Mouse (Mus musculus) limb, embryonic 12.5 days (tissue): Measurements from ENCODE around the gene Grik1. TPM values are rescaled to one million over a fixed set of nuclear protein-coding genes. Genes with fewer than 3 reads are reported as not detected.

Source experiments
- ATAC-seq: fragments of 200-750 bp; cut with Nextera tagmentation; 2 replicates; pipeline ENCODE4 v1.8.0; 2017; ENCODE audit warnings: low read depth, moderate TSS enrichment; ENCODE audit not compliant: insufficient number of reproducible peaks, insufficient read depth, low FRiP score, low TSS enrichment
- H3K27ac ChIP-seq: fragments of 300-500 bp; sonication (generic); 2 replicates; pipeline ENCODE4 v1.5.1; 2016; ENCODE audit warnings: mild to moderate bottlenecking, moderate library complexity
- H3K27me3 ChIP-seq: fragments of 300-500 bp; sonication (generic); 2 replicates; pipeline ENCODE4 v1.6.1; 2016; ENCODE audit warnings: mild to moderate bottlenecking, moderate library complexity
- H3K36me3 ChIP-seq: fragments of 300-500 bp; sonication (generic); 2 replicates; pipeline ENCODE4 v1.6.1; 2016; ENCODE audit warnings: mild to moderate bottlenecking, moderate library complexity
- H3K4me1 ChIP-seq: fragments of 300-500 bp; sonication (generic); replicated peaks from 2 replicates; pipeline ENCODE4 v1.6.1; 2016
- H3K4me2 ChIP-seq: fragments of 300-500 bp; sonication (generic); 2 replicates; pipeline ENCODE4 v1.6.1; 2016; ENCODE audit warnings: mild to moderate bottlenecking, moderate library complexity
- H3K4me3 ChIP-seq: fragments of 300-500 bp; sonication (generic); replicated peaks from 2 replicates; pipeline ENCODE4 v1.5.1; 2016; ENCODE audit warnings: mild to moderate bottlenecking
- H3K9ac ChIP-seq: fragments of 300-500 bp; sonication (generic); replicated peaks from 2 replicates; pipeline ENCODE4 v1.6.1; 2016; ENCODE audit warnings: mild to moderate bottlenecking, moderate library complexity
- H3K9me3 ChIP-seq: fragments of 300-500 bp; sonication (generic); 2 replicates; pipeline ENCODE4 v1.6.1; 2016; ENCODE audit warnings: mild to moderate bottlenecking, moderate library complexity
- WGBS: fragments of 180-500 bp; shearing (Covaris S2); methylation state at CpG from one replicate; pipeline ENCODE4 v1.1.7; 2016; 5-methylcytosine and 5-hydroxymethylcytosine counted together
- polyA plus RNA-seq: library from polyadenylated mRNA; unstranded; fragments of >200 nt; fragmentation: Nextera tagmentation; extraction: Ambion mirVana; gene quantifications from 2 replicates; pipeline ENCODE4 v1.2.1, GENCODE M21; 2016

Gene Grik1
- polyA plus RNA-seq, 1 experiment from 2014 or later = 0.94 TPM

- Histone ChIP-seq H3K4me2 (no peak overlapping the region), H3K36me3 (no peaks in the 10 kb centered on the region), H3K4me3 (no peak overlapping the region), H3K27me3 (no peaks in the 10 kb centered on the region), H3K27ac (no peak overlapping the region), H3K9me3 (no peaks in the 10 kb centered on the region), H3K9ac (no peak overlapping the region), H3K4me1 (peaks cover 9% of the 10 kb centered on the region; the same call in 1 of the 2 replicates)
- WGBS = 75% methylated on average over 5 of the region's 5 CpGs
- ATAC-seq = no peak
Observed at GRCm38 (mm10) chr16:87956178-87956577, 333.9 kb downstream of the Grik1 start.

GRCm38 (mm10) chr16:87954715-87955441 lies 335.2 kb downstream of the Grik1 start:
- 76% methylated on average over 9 of the region's 9 CpGs for WGBS
- no peak overlapping the region for H3K27ac ChIP-seq
- H3K9ac ChIP-seq = no peak overlapping the region
- no peak for ATAC-seq
- no peaks in the 10 kb centered on the region for H3K9me3 ChIP-seq
- no peak overlapping the region for H3K4me2 ChIP-seq
- no peaks in the 10 kb centered on the region for H3K36me3 ChIP-seq
- no peaks in the 10 kb centered on the region for H3K27me3 ChIP-seq
- H3K4me3 ChIP-seq = no peak overlapping the region
- H3K4me1 ChIP-seq = 0 out of 2 replicates have a peak, but pooled peaks cover 4% of the 10 kb centered on the region

- H3K4me2 ChIP-seq = no peak overlapping the region
- ATAC-seq = no peak
- no peak overlapping the region for H3K27ac ChIP-seq
- no peaks in the 10 kb centered on the region for H3K27me3 ChIP-seq
- 0 out of 2 replicates have a peak, but pooled peaks cover 4% of the 10 kb centered on the region for H3K4me1 ChIP-seq
- H3K36me3 ChIP-seq = no peaks in the 10 kb centered on the region
- no peaks in the 10 kb centered on the region for H3K9me3 ChIP-seq
- 84% methylated on average over 4 of the region's 4 CpGs for WGBS
- no peak overlapping the region for H3K4me3 ChIP-seq
- H3K9ac ChIP-seq = no peak overlapping the region
Observed at GRCm38 (mm10) chr16:87953176-87953575, 336.9 kb downstream of the Grik1 start.

- WGBS = 92% methylated on average over 11 of the region's 11 CpGs
- Histone ChIP-seq H3K9me3 (no peaks in the 10 kb centered on the region), H3K9ac (no peak overlapping the region), H3K36me3 (no peaks in the 10 kb centered on the region), H3K4me3 (no peak overlapping the region), H3K4me1 (0 out of 2 replicates have a peak, but pooled peaks cover 4% of the 10 kb centered on the region), H3K4me2 (no peak overlapping the region), H3K27ac (no peak overlapping the region), H3K27me3 (no peaks in the 10 kb centered on the region)
- ATAC-seq = no peak
Observed at GRCm38 (mm10) chr16:87949881-87950280, 340.2 kb downstream of the Grik1 start.

- H3K36me3 ChIP-seq = no peaks in the 10 kb centered on the region
- H3K4me3 ChIP-seq = no peak overlapping the region
- H3K4me2 ChIP-seq = no peak overlapping the region
- H3K9me3 ChIP-seq = no peaks in the 10 kb centered on the region
- H3K27me3 ChIP-seq = no peaks in the 10 kb centered on the region
- H3K27ac ChIP-seq = no peak overlapping the region
- H3K9ac ChIP-seq = no peak overlapping the region
- ATAC-seq = no peak
- no peaks in the 10 kb centered on the region for H3K4me1 ChIP-seq
- WGBS = 84% methylated on average over 4 of the region's 4 CpGs
Observed at GRCm38 (mm10) chr16:87948122-87948521, 341.9 kb downstream of the Grik1 start.

- WGBS = 86% methylated on average over 1 of the region's 1 CpGs
- Histone ChIP-seq H3K4me3 (no peak overlapping the region), H3K9me3 (no peaks in the 10 kb centered on the region), H3K4me1 (peaks cover 11% of the 10 kb centered on the region; the same call in 1 of the 2 replicates), H3K36me3 (no peaks in the 10 kb centered on the region), H3K4me2 (no peak overlapping the region), H3K9ac (no peak overlapping the region), H3K27me3 (no peaks in the 10 kb centered on the region), H3K27ac (no peak overlapping the region)
- no peak for ATAC-seq
Observed at GRCm38 (mm10) chr16:87944318-87944717, 345.7 kb downstream of the Grik1 start.

- H3K36me3 ChIP-seq = no peaks in the 10 kb centered on the region
- no peaks in the 10 kb centered on the region for H3K9me3 ChIP-seq
- H3K27me3 ChIP-seq = no peaks in the 10 kb centered on the region
- H3K4me1 ChIP-seq = peaks cover 11% of the 10 kb centered on the region; the same call in 1 of the 2 replicates
- no peak overlapping the region for H3K4me3 ChIP-seq
- ATAC-seq = peak; percentile 39; the same call in 1 of the 2 replicates
- 0 out of 2 replicates have a peak overlapping the region, but pooled peaks have one; percentile 6 for H3K4me2 ChIP-seq
- 47% methylated on average over 13 of the region's 13 CpGs for WGBS
- no peak overlapping the region for H3K9ac ChIP-seq
- no peak overlapping the region for H3K27ac ChIP-seq
Observed at GRCm38 (mm10) chr16:87942103-87942865, 347.8 kb downstream of the Grik1 start.

- H3K4me1 ChIP-seq = no peaks in the 10 kb centered on the region
- ATAC-seq = peak; percentile 6; the same call in 1 of the 2 replicates
- H3K9me3 ChIP-seq = no peaks in the 10 kb centered on the region
- no peak overlapping the region for H3K4me2 ChIP-seq
- no peaks in the 10 kb centered on the region for H3K36me3 ChIP-seq
- H3K27ac ChIP-seq = no peak overlapping the region
- H3K4me3 ChIP-seq = no peak overlapping the region
- H3K9ac ChIP-seq = no peak overlapping the region
- 69% methylated on average over 1 of the region's 1 CpGs for WGBS
- H3K27me3 ChIP-seq = no peaks in the 10 kb centered on the region
Observed at GRCm38 (mm10) chr16:87934685-87935084, 355.4 kb downstream of the Grik1 start.

- Histone ChIP-seq H3K4me1 (no peaks in the 10 kb centered on the region), H3K27ac (no peak overlapping the region), H3K9ac (no peak overlapping the region), H3K4me3 (no peak overlapping the region), H3K27me3 (no peaks in the 10 kb centered on the region), H3K4me2 (no peak overlapping the region), H3K9me3 (no peaks in the 10 kb centered on the region), H3K36me3 (no peaks in the 10 kb centered on the region)
- no peak for ATAC-seq
- WGBS = 78% methylated on average over 2 of the region's 2 CpGs
Observed at GRCm38 (mm10) chr16:87931358-87931757, 358.7 kb downstream of the Grik1 start.

- Histone ChIP-seq H3K36me3 (no peaks in the 10 kb centered on the region), H3K4me3 (no peak overlapping the region), H3K27ac (no peak overlapping the region), H3K27me3 (no peaks in the 10 kb centered on the region), H3K9ac (no peak overlapping the region), H3K4me2 (no peak overlapping the region), H3K4me1 (no peaks in the 10 kb centered on the region), H3K9me3 (no peaks in the 10 kb centered on the region)
- no peak for ATAC-seq
- WGBS = 89% methylated on average over 3 of the region's 3 CpGs
Observed at GRCm38 (mm10) chr16:87930519-87930918, 359.5 kb downstream of the Grik1 start.

- H3K4me2 ChIP-seq = no peak overlapping the region
- no peaks in the 10 kb centered on the region for H3K27me3 ChIP-seq
- no peak overlapping the region for H3K27ac ChIP-seq
- no peak overlapping the region for H3K4me3 ChIP-seq
- no peak for ATAC-seq
- H3K36me3 ChIP-seq = no peaks in the 10 kb centered on the region
- H3K4me1 ChIP-seq = no peaks in the 10 kb centered on the region
- H3K9ac ChIP-seq = no peak overlapping the region
- WGBS = 94% methylated on average over 1 of the region's 1 CpGs
- no peaks in the 10 kb centered on the region for H3K9me3 ChIP-seq
Observed at GRCm38 (mm10) chr16:87928671-87929070, 361.4 kb downstream of the Grik1 start.
